Mouse (Mus musculus): ENCODE measurements around the gene Gm3138. TPM values are rescaled to one million over a fixed set of nuclear protein-coding genes. Genes with fewer than 3 reads are reported as not detected.

The Gm3138 gene
- not detected for polyA plus RNA-seq (2015; fragmentation: Illumina TruSeq; extraction: RNeasy Lipid Tissue Mini Kit (QIAGEN cat#74804); ENCODE audit: insufficient read depth, low read depth, low replicate concordance)

GRCm38 (mm10) chr14:4249331-4249730, at the start of gene Gm3138:
Gene Gm3138, plus strand, starts transcription at chr14:4249631.

Other genes with a start within 250 kb of the Gm3138 start
- not detected for gene Gm5796, start 225.7 kb upstream of the Gm3138 start, polyA plus RNA-seq (2015; fragmentation: Illumina TruSeq; extraction: RNeasy Lipid Tissue Mini Kit (QIAGEN cat#74804); ENCODE audit: insufficient read depth, low read depth, low replicate concordance)
- not detected for gene Gm3115, start 165.5 kb upstream of the Gm3138 start, polyA plus RNA-seq (2015; fragmentation: Illumina TruSeq; extraction: RNeasy Lipid Tissue Mini Kit (QIAGEN cat#74804); ENCODE audit: insufficient read depth, low read depth, low replicate concordance)
- not detected for gene Gm8108, start 139.1 kb upstream of the Gm3138 start, polyA plus RNA-seq (2015; fragmentation: Illumina TruSeq; extraction: RNeasy Lipid Tissue Mini Kit (QIAGEN cat#74804); ENCODE audit: insufficient read depth, low read depth, low replicate concordance)
- not detected for gene Gm3127, start 84.6 kb upstream of the Gm3138 start, polyA plus RNA-seq (2015; fragmentation: Illumina TruSeq; extraction: RNeasy Lipid Tissue Mini Kit (QIAGEN cat#74804); ENCODE audit: insufficient read depth, low read depth, low replicate concordance)
- gene Gm2974, start 67.1 kb upstream of the Gm3138 start, polyA plus RNA-seq (2015; fragmentation: Illumina TruSeq; extraction: RNeasy Lipid Tissue Mini Kit (QIAGEN cat#74804); ENCODE audit: insufficient read depth, low read depth, low replicate concordance) = not detected
- gene Gm3149, start 67.7 kb downstream of the Gm3138 start, polyA plus RNA-seq (2015; fragmentation: Illumina TruSeq; extraction: RNeasy Lipid Tissue Mini Kit (QIAGEN cat#74804); ENCODE audit: insufficient read depth, low read depth, low replicate concordance) = not detected
- not detected for gene 2610042L04Rik, start 85.1 kb downstream of the Gm3138 start, polyA plus RNA-seq (2015; fragmentation: Illumina TruSeq; extraction: RNeasy Lipid Tissue Mini Kit (QIAGEN cat#74804); ENCODE audit: insufficient read depth, low read depth, low replicate concordance)
- gene Gm3159, start 147.9 kb downstream of the Gm3138 start, polyA plus RNA-seq (2015; fragmentation: Illumina TruSeq; extraction: RNeasy Lipid Tissue Mini Kit (QIAGEN cat#74804); ENCODE audit: insufficient read depth, low read depth, low replicate concordance) = not detected
- gene Gm3164, start 165.8 kb downstream of the Gm3138 start, polyA plus RNA-seq (2015; fragmentation: Illumina TruSeq; extraction: RNeasy Lipid Tissue Mini Kit (QIAGEN cat#74804); ENCODE audit: insufficient read depth, low read depth, low replicate concordance) = not detected
- gene Gm3173, start 181.4 kb downstream of the Gm3138 start, polyA plus RNA-seq (2015; fragmentation: Illumina TruSeq; extraction: RNeasy Lipid Tissue Mini Kit (QIAGEN cat#74804); ENCODE audit: insufficient read depth, low read depth, low replicate concordance) = not detected
- gene Gm3182, start 232.1 kb downstream of the Gm3138 start, polyA plus RNA-seq (2015; fragmentation: Illumina TruSeq; extraction: RNeasy Lipid Tissue Mini Kit (QIAGEN cat#74804); ENCODE audit: insufficient read depth, low read depth, low replicate concordance) = not detected

Data from pancreas, adult 10 weeks (tissue).